ENCODE assay signal across 8 mouse cellular contexts in the genomic region with DNA sequence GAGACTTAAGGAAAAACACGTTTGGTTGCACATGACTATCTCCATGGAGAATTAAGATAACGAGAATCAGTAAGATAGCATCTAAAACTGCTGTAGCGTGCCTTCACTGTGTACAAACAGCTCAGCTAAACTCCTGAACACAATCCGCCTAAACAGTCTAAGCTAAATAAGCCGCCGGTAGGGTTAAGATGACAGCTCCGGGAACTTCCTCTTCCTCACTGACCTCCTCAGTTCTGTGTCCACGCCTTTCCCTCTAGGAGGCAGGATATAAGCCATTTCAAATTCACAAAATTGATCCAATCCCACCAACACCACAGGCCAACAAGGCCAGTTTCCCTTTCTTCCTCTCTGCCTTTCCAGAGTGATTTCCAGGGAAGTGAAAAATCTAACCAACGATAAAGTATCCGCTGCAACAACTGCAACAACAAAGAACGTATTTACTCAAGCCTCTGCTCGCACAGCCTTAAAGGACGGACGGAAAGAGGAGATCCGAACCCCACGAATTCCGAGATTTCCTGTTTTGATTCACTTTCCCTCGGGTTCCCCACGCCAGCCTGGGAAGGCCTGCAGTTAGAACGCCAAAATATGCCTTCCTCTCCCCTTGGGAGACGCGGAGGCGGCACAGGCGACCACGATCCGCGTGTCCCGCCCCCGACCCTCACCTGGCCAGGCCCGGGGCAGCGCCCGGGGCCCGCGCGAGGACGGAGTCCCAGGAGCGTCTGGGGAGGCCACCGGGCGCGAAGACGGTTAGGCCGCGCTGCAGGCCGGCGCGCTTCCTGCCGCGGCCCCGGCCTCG. TPM values are rescaled to one million over a fixed set of nuclear protein-coding genes. Genes with fewer than 3 reads are reported as not detected.
DNase-seq lines count a peak whose midpoint lies in the region; ATAC-seq and TF ChIP-seq lines count a peak whose summit lies in the region.

No protein-coding gene starts in this region.

- WGBS in forebrain, embryonic 15.5 days, result under 1% methylated on average over 40 of the region's 50 CpGs
- under 1% methylated on average over 46 of the region's 50 CpGs for WGBS in hindbrain, postnatal 0 days
- under 1% methylated on average over 41 of the region's 50 CpGs for WGBS in limb, embryonic 11.5 days
- under 1% methylated on average over 41 of the region's 50 CpGs for WGBS in midbrain, embryonic 12.5 days

- peak; percentile 29; the same call in 1 of the 2 replicates for TF ChIP-seq CTCF in hindbrain, postnatal 0 days (IDR thresholded peaks at IDR 0.05; ENCODE audit: low read depth)

- peaks cover 25% of the 10 kb centered on the region for H3K4me1 ChIP-seq in forebrain, embryonic 15.5 days
- H3K4me1 ChIP-seq in hindbrain, postnatal 0 days (ENCODE audit: insufficient read depth, low read length), result no peaks in the 10 kb centered on the region
- H3K4me1 ChIP-seq in limb, embryonic 11.5 days (ENCODE audit: control insufficient read depth, insufficient read depth, low read length), result no peaks in the 10 kb centered on the region; the same call in 1 of the 2 replicates
- H3K4me1 ChIP-seq in midbrain, embryonic 12.5 days, result peaks cover 12% of the 10 kb centered on the region

- H3K27ac ChIP-seq in forebrain, embryonic 15.5 days (replicated peaks), result peak overlapping the region; percentile 99
- H3K27ac ChIP-seq in hindbrain, postnatal 0 days, result peak overlapping the region; percentile 98
- H3K27ac ChIP-seq in limb, embryonic 11.5 days (replicated peaks; ENCODE audit: low read depth, low read length), result peak overlapping the region; percentile 98
- H3K27ac ChIP-seq in midbrain, embryonic 12.5 days (replicated peaks), result peak overlapping the region; percentile 99

- no peaks in the 10 kb centered on the region for H3K9me3 ChIP-seq in forebrain, embryonic 15.5 days
- H3K9me3 ChIP-seq in hindbrain, postnatal 0 days (ENCODE audit: low read length), result no peaks in the 10 kb centered on the region
- no peaks in the 10 kb centered on the region for H3K9me3 ChIP-seq in limb, embryonic 11.5 days (ENCODE audit: control insufficient read depth, low read length)
- no peaks in the 10 kb centered on the region for H3K9me3 ChIP-seq in midbrain, embryonic 12.5 days

- peak overlapping the region; percentile 96 for H3K4me3 ChIP-seq in forebrain, embryonic 15.5 days
- H3K4me3 ChIP-seq in hindbrain, postnatal 0 days (ENCODE audit: low read length), result peak overlapping the region; percentile 69
- peak overlapping the region; percentile 93 for H3K4me3 ChIP-seq in limb, embryonic 11.5 days (ENCODE audit: low read depth, low read length)
- peak overlapping the region; percentile 84 for H3K4me3 ChIP-seq in midbrain, embryonic 12.5 days

- H3K36me3 ChIP-seq in forebrain, embryonic 15.5 days, result no peaks in the 10 kb centered on the region
- no peaks in the 10 kb centered on the region for H3K36me3 ChIP-seq in hindbrain, postnatal 0 days (ENCODE audit: insufficient read depth, low read length)
- H3K36me3 ChIP-seq in limb, embryonic 11.5 days (ENCODE audit: control insufficient read depth, insufficient read depth, low read length), result no peaks in the 10 kb centered on the region
- H3K36me3 ChIP-seq in midbrain, embryonic 12.5 days, result no peaks in the 10 kb centered on the region

- peak overlapping the region; percentile 62 for H3K4me2 ChIP-seq in forebrain, embryonic 15.5 days (replicated peaks)
- peak overlapping the region; percentile 76 for H3K4me2 ChIP-seq in hindbrain, postnatal 0 days (ENCODE audit: low read depth, low read length)
- H3K4me2 ChIP-seq in limb, embryonic 11.5 days (ENCODE audit: low read depth, severe bottlenecking), result peak overlapping the region; percentile 63
- peak overlapping the region; percentile 75 for H3K4me2 ChIP-seq in midbrain, embryonic 12.5 days (replicated peaks)

- DNase-seq in CD4-positive, CD25-positive, alpha-beta regulatory T cell, adult 2 months (ENCODE audit: low read depth, low spot score), result peak; percentile 54
- peak; percentile 35 for DNase-seq in c-Kit-positive CD71-positive TER-119-positive erythroid progenitor cells, embryonic 14.5 days (ENCODE audit: low spot score)
- DNase-seq in hindbrain, postnatal 0 days (ENCODE audit: low spot score), result peak; percentile 30
- DNase-seq in limb, embryonic 11.5 days (ENCODE audit: low spot score), result peak; percentile 48
- peak; percentile 26 to 43 for DNase-seq in spleen, postnatal 10 days (ENCODE audit: low spot score in 2 of 2)

- peak overlapping the region; percentile 98 for H3K9ac ChIP-seq in forebrain, embryonic 15.5 days (replicated peaks)
- peak overlapping the region; percentile 97 for H3K9ac ChIP-seq in hindbrain, postnatal 0 days (replicated peaks; ENCODE audit: low read length)
- H3K9ac ChIP-seq in limb, embryonic 11.5 days (ENCODE audit: low read length), result peak overlapping the region; percentile 98
- H3K9ac ChIP-seq in midbrain, embryonic 12.5 days (replicated peaks), result peak overlapping the region; percentile 92

- H3K27me3 ChIP-seq in forebrain, embryonic 15.5 days, result no peaks in the 10 kb centered on the region
- H3K27me3 ChIP-seq in hindbrain, postnatal 0 days (ENCODE audit: insufficient read depth, low read length), result no peaks in the 10 kb centered on the region
- H3K27me3 ChIP-seq in limb, embryonic 11.5 days (ENCODE audit: control insufficient read depth, insufficient read depth, low read length), result no peaks in the 10 kb centered on the region
- no peaks in the 10 kb centered on the region for H3K27me3 ChIP-seq in midbrain, embryonic 12.5 days

- ATAC-seq in CD4-positive, CD25-positive, alpha-beta regulatory T cell, adult 4 months, result no peak
- peak; percentile 1; the same call in 1 of the 2 replicates for ATAC-seq in forebrain, embryonic 15.5 days (replicated peaks)
- ATAC-seq in hindbrain, postnatal 0 days, result 0 out of 2 replicates have a peak, but pooled peaks have one; percentile 2
- ATAC-seq in limb, embryonic 11.5 days (ENCODE audit: insufficient number of reproducible peaks, low FRiP score, low TSS enrichment, low read depth), result no peak
- ATAC-seq in midbrain, embryonic 12.5 days (ENCODE audit: low FRiP score, low read depth), result 0 out of 2 replicates have a peak, but pooled peaks have one; percentile 1

RNA-seq across cellular contexts. Expression of a gene that starts 3.3 kb away (rescaled TPM):
- polyA plus RNA-seq in CD4-positive, CD25-positive, alpha-beta regulatory T cell, adult 4 months (2017; shearing (Covaris generic)), result 10 to 100 TPM; 72.2 to 73.2 TPM
- 12.8 and 14.8 TPM in 2 replicates for polyA plus RNA-seq in forebrain, embryonic 15.5 days (2015; fragmentation: Nextera tagmentation; extraction: Ambion mirVana)
- 17.7 and 24.0 TPM in 2 replicates for total RNA-seq in hindbrain, postnatal 0 days (2014; rRNA removed)
- 17.8 and 21.1 TPM in 2 replicates for polyA plus RNA-seq in hindbrain, postnatal 0 days (2015; fragmentation: Nextera tagmentation; extraction: Ambion mirVana)
- 12.6 and 15.2 TPM in 2 replicates for polyA plus RNA-seq in limb, embryonic 11.5 days (2014; fragmentation: Nextera tagmentation; extraction: Ambion mirVana)
- 12.4 and 16.8 TPM in 2 replicates for polyA plus RNA-seq in midbrain, embryonic 12.5 days (2016; fragmentation: Nextera tagmentation; extraction: Ambion mirVana)

RNA-seq across cellular contexts. Expression of a gene that starts 48.6 kb away (rescaled TPM):
- 10 to 100 TPM; 23.2 to 24.7 TPM for polyA plus RNA-seq in CD4-positive, CD25-positive, alpha-beta regulatory T cell, adult 4 months (2017; shearing (Covaris generic))
- 16.5 and 16.7 TPM in 2 replicates for polyA plus RNA-seq in forebrain, embryonic 15.5 days (2015; fragmentation: Nextera tagmentation; extraction: Ambion mirVana)
- 13.7 and 16.8 TPM in 2 replicates for total RNA-seq in hindbrain, postnatal 0 days (2014; rRNA removed)
- 12.3 and 14.2 TPM in 2 replicates for polyA plus RNA-seq in hindbrain, postnatal 0 days (2015; fragmentation: Nextera tagmentation; extraction: Ambion mirVana)
- 24.9 and 25.2 TPM in 2 replicates for polyA plus RNA-seq in limb, embryonic 11.5 days (2014; fragmentation: Nextera tagmentation; extraction: Ambion mirVana)
- 20.5 and 22.5 TPM in 2 replicates for polyA plus RNA-seq in midbrain, embryonic 12.5 days (2016; fragmentation: Nextera tagmentation; extraction: Ambion mirVana)

Comparison
In these comparisons a context has a peak if more than half of its experiments do, and no peak if none do; other contexts are left out.
1. ATAC-seq: peak in forebrain, embryonic 15.5 days (single experiment), hindbrain, postnatal 0 days (single experiment) and midbrain, embryonic 12.5 days (single experiment); none in CD4-positive, CD25-positive, alpha-beta regulatory T cell, adult 4 months (single experiment) and limb, embryonic 11.5 days (single experiment).
2. Peak in every context shown above with its lines, with median percentiles within 50 percentile points of each other: DNase-seq, H3K27ac ChIP-seq, H3K4me2 ChIP-seq, H3K4me3 ChIP-seq and H3K9ac ChIP-seq.